Mouse (Mus musculus): ENCODE measurements around the gene Chml. TPM values are rescaled to one million over a fixed set of nuclear protein-coding genes. Genes with fewer than 3 reads are reported as not detected.

Gene Chml
- 6.4 and 6.7 TPM in 2 replicates for polyA plus RNA-seq (2014; fragmentation: Nextera tagmentation; extraction: Ambion mirVana)

- Histone ChIP-seq H3K9me3 (ENCODE audit: control insufficient read depth, low read length) (no peaks in the 10 kb centered on the region), H3K9ac (ENCODE audit: low read depth, low read length) (peak within 1 kb of the TSS; percentile 92), H3K4me1 (replicated peaks; ENCODE audit: control insufficient read depth, insufficient read depth, low read length) (0 out of 2 replicates have a peak, but pooled peaks cover 3% of the 10 kb centered on the region), H3K36me3 (ENCODE audit: control insufficient read depth, insufficient read depth, low read length) (no peaks in the 10 kb centered on the region; the same call in 1 of the 2 replicates), H3K27me3 (ENCODE audit: control insufficient read depth, insufficient read depth, low read length) (no peaks in the 10 kb centered on the region), H3K4me2 (replicated peaks; ENCODE audit: low read depth, low read length) (peak within 1 kb of the TSS; percentile 75), H3K27ac (ENCODE audit: low read depth, low read length) (peak within 1 kb of the TSS; percentile 82), H3K4me3 (ENCODE audit: low read depth, low read length) (peak within 1 kb of the TSS; percentile 83)
- WGBS: under 1% methylated on average over 65 of the region's 73 CpGs
- DNase-seq (ENCODE audit: low spot score) (peak; percentile 99), ATAC-seq (ENCODE audit: low FRiP score) (peak; percentile 97)
These were observed at the start of gene Chml, which contains the start of gene Opn3 for GRCm38 (mm10) chr1:175692246-175692996. Gene Chml, minus strand, starts transcription at chr1:175692901. Gene Opn3, minus strand, starts transcription at chr1:175692776.

- ATAC-seq (ENCODE audit: low FRiP score): no peak
- H3K4me1 ChIP-seq (replicated peaks; ENCODE audit: control insufficient read depth, insufficient read depth, low read length): no peaks in the 10 kb centered on the region
- H3K4me2 ChIP-seq (replicated peaks; ENCODE audit: low read depth, low read length): no peak overlapping the region
- DNase-seq (ENCODE audit: low spot score): no peak
- H3K9me3 ChIP-seq (ENCODE audit: control insufficient read depth, low read length): no peaks in the 10 kb centered on the region
- no peak overlapping the region for H3K4me3 ChIP-seq (ENCODE audit: low read depth, low read length)
- no peak overlapping the region for H3K27ac ChIP-seq (ENCODE audit: low read depth, low read length)
- WGBS: 48% methylated on average over 7 of the region's 7 CpGs
- H3K9ac ChIP-seq (ENCODE audit: low read depth, low read length): no peak overlapping the region
- H3K36me3 ChIP-seq (ENCODE audit: control insufficient read depth, insufficient read depth, low read length): no peaks in the 10 kb centered on the region
- no peaks in the 10 kb centered on the region for H3K27me3 ChIP-seq (ENCODE audit: control insufficient read depth, insufficient read depth, low read length)
These were observed 33.1 kb upstream of the Chml start for GRCm38 (mm10) chr1:175725771-175726170.

- WGBS: 92% methylated on average over 9 of the region's 9 CpGs
- Histone ChIP-seq H3K27ac (ENCODE audit: low read depth, low read length) (no peak overlapping the region), H3K4me3 (ENCODE audit: low read depth, low read length) (no peak overlapping the region), H3K27me3 (ENCODE audit: control insufficient read depth, insufficient read depth, low read length) (no peaks in the 10 kb centered on the region), H3K4me1 (replicated peaks; ENCODE audit: control insufficient read depth, insufficient read depth, low read length) (no peaks in the 10 kb centered on the region), H3K9ac (ENCODE audit: low read depth, low read length) (no peak overlapping the region), H3K36me3 (ENCODE audit: control insufficient read depth, insufficient read depth, low read length) (no peaks in the 10 kb centered on the region), H3K9me3 (ENCODE audit: control insufficient read depth, low read length) (no peaks in the 10 kb centered on the region), H3K4me2 (replicated peaks; ENCODE audit: low read depth, low read length) (no peak overlapping the region)
- ATAC-seq (ENCODE audit: low FRiP score): no peak
- DNase-seq (ENCODE audit: low spot score): no peak
These were observed 24.1 kb upstream of the Chml start for GRCm38 (mm10) chr1:175716832-175717231.

- Histone ChIP-seq H3K4me1 (replicated peaks; ENCODE audit: control insufficient read depth, insufficient read depth, low read length) (no peaks in the 10 kb centered on the region), H3K4me2 (replicated peaks; ENCODE audit: low read depth, low read length) (no peak overlapping the region), H3K9ac (ENCODE audit: low read depth, low read length) (no peak overlapping the region), H3K36me3 (ENCODE audit: control insufficient read depth, insufficient read depth, low read length) (no peaks in the 10 kb centered on the region), H3K27ac (ENCODE audit: low read depth, low read length) (no peak overlapping the region), H3K9me3 (ENCODE audit: control insufficient read depth, low read length) (no peaks in the 10 kb centered on the region), H3K27me3 (ENCODE audit: control insufficient read depth, insufficient read depth, low read length) (no peaks in the 10 kb centered on the region), H3K4me3 (ENCODE audit: low read depth, low read length) (no peak overlapping the region)
- ATAC-seq (ENCODE audit: low FRiP score): no peak
- DNase-seq (ENCODE audit: low spot score): no peak
- WGBS: 75% methylated on average over 11 of the region's 11 CpGs
These were observed 19.7 kb upstream of the Chml start for GRCm38 (mm10) chr1:175712338-175712909.

GRCm38 (mm10) chr1:175708013-175708412 is 15.3 kb upstream of the Chml start:
- ATAC-seq (ENCODE audit: low FRiP score): no peak

GRCm38 (mm10) chr1:175707599-175707998 is 14.9 kb upstream of the Chml start:
- Histone ChIP-seq H3K9ac (ENCODE audit: low read depth, low read length) (no peak overlapping the region), H3K4me2 (replicated peaks; ENCODE audit: low read depth, low read length) (no peak overlapping the region), H3K4me1 (replicated peaks; ENCODE audit: control insufficient read depth, insufficient read depth, low read length) (no peaks in the 10 kb centered on the region), H3K4me3 (ENCODE audit: low read depth, low read length) (no peak overlapping the region), H3K9me3 (ENCODE audit: control insufficient read depth, low read length) (no peaks in the 10 kb centered on the region), H3K36me3 (ENCODE audit: control insufficient read depth, insufficient read depth, low read length) (no peaks in the 10 kb centered on the region), H3K27ac (ENCODE audit: low read depth, low read length) (no peak overlapping the region), H3K27me3 (ENCODE audit: control insufficient read depth, insufficient read depth, low read length) (no peaks in the 10 kb centered on the region)
- 78% methylated on average over 5 of the region's 5 CpGs for WGBS
- ATAC-seq (ENCODE audit: low FRiP score) (no peak), DNase-seq (ENCODE audit: low spot score) (no peak)

More at GRCm38 (mm10) chr1:175708013-175708412, 15.3 kb upstream of the Chml start:
- DNase-seq (ENCODE audit: low spot score): no peak
- no peak overlapping the region for H3K9ac ChIP-seq (ENCODE audit: low read depth, low read length)
- no peaks in the 10 kb centered on the region for H3K4me1 ChIP-seq (replicated peaks; ENCODE audit: control insufficient read depth, insufficient read depth, low read length)
- no peaks in the 10 kb centered on the region for H3K27me3 ChIP-seq (ENCODE audit: control insufficient read depth, insufficient read depth, low read length)
- H3K4me3 ChIP-seq (ENCODE audit: low read depth, low read length): no peak overlapping the region
- no peaks in the 10 kb centered on the region for H3K36me3 ChIP-seq (ENCODE audit: control insufficient read depth, insufficient read depth, low read length)
- H3K4me2 ChIP-seq (replicated peaks; ENCODE audit: low read depth, low read length): no peak overlapping the region
- H3K27ac ChIP-seq (ENCODE audit: low read depth, low read length): no peak overlapping the region
- no peaks in the 10 kb centered on the region for H3K9me3 ChIP-seq (ENCODE audit: control insufficient read depth, low read length)

- Histone ChIP-seq H3K9me3 (ENCODE audit: control insufficient read depth, low read length) (no peaks in the 10 kb centered on the region), H3K4me2 (replicated peaks; ENCODE audit: low read depth, low read length) (no peak overlapping the region), H3K9ac (ENCODE audit: low read depth, low read length) (no peak overlapping the region), H3K4me1 (replicated peaks; ENCODE audit: control insufficient read depth, insufficient read depth, low read length) (no peaks in the 10 kb centered on the region), H3K4me3 (ENCODE audit: low read depth, low read length) (no peak overlapping the region), H3K27ac (ENCODE audit: low read depth, low read length) (no peak overlapping the region), H3K36me3 (ENCODE audit: control insufficient read depth, insufficient read depth, low read length) (no peaks in the 10 kb centered on the region), H3K27me3 (ENCODE audit: control insufficient read depth, insufficient read depth, low read length) (no peaks in the 10 kb centered on the region)
- WGBS: 86% methylated on average over 4 of the region's 4 CpGs
- no peak for ATAC-seq (ENCODE audit: low FRiP score)
- DNase-seq (ENCODE audit: low spot score): no peak
These were observed 8.4 kb upstream of the Chml start for GRCm38 (mm10) chr1:175701145-175701544.

- no peaks in the 10 kb centered on the region for H3K27me3 ChIP-seq (ENCODE audit: control insufficient read depth, insufficient read depth, low read length)
- WGBS: 33% methylated on average over 4 of the region's 4 CpGs
- no peaks in the 10 kb centered on the region for H3K9me3 ChIP-seq (ENCODE audit: control insufficient read depth, low read length)
- no peak overlapping the region for H3K4me3 ChIP-seq (ENCODE audit: low read depth, low read length)
- ATAC-seq (ENCODE audit: low FRiP score) (no peak), DNase-seq (ENCODE audit: low spot score) (no peak)
- H3K36me3 ChIP-seq (ENCODE audit: control insufficient read depth, insufficient read depth, low read length): no peaks in the 10 kb centered on the region
- H3K4me1 ChIP-seq (replicated peaks; ENCODE audit: control insufficient read depth, insufficient read depth, low read length): no peaks in the 10 kb centered on the region
- H3K27ac ChIP-seq (ENCODE audit: low read depth, low read length): no peak overlapping the region
- no peak overlapping the region for H3K9ac ChIP-seq (ENCODE audit: low read depth, low read length)
- H3K4me2 ChIP-seq (replicated peaks; ENCODE audit: low read depth, low read length): no peak overlapping the region
These were observed 7.1 kb upstream of the Chml start for GRCm38 (mm10) chr1:175699796-175700195.

GRCm38 (mm10) chr1:175699375-175699774 is 6.7 kb upstream of the Chml start:
- WGBS: 73% methylated on average over 3 of the region's 3 CpGs
- H3K36me3 ChIP-seq (ENCODE audit: control insufficient read depth, insufficient read depth, low read length): no peaks in the 10 kb centered on the region
- H3K27ac ChIP-seq (ENCODE audit: low read depth, low read length): no peak overlapping the region
- no peak overlapping the region for H3K9ac ChIP-seq (ENCODE audit: low read depth, low read length)
- no peak overlapping the region for H3K4me3 ChIP-seq (ENCODE audit: low read depth, low read length)
- H3K9me3 ChIP-seq (ENCODE audit: control insufficient read depth, low read length): no peaks in the 10 kb centered on the region
- H3K27me3 ChIP-seq (ENCODE audit: control insufficient read depth, insufficient read depth, low read length): no peaks in the 10 kb centered on the region
- H3K4me2 ChIP-seq (replicated peaks; ENCODE audit: low read depth, low read length): no peak overlapping the region
- ATAC-seq (ENCODE audit: low FRiP score): no peak
- no peaks in the 10 kb centered on the region for H3K4me1 ChIP-seq (replicated peaks; ENCODE audit: control insufficient read depth, insufficient read depth, low read length)
- no peak for DNase-seq (ENCODE audit: low spot score)
